Mouse (Mus musculus): ENCODE data around the gene Fgfr2. TPM values are rescaled to one million over a fixed set of nuclear protein-coding genes. Genes with fewer than 3 reads are reported as not detected.

Fgfr2 gene
- polyA plus RNA-seq, 1 experiment from 2014 or later, result 34.1 TPM

- H3K27me3 ChIP-seq (replicated peaks), result peaks cover 25% of the 10 kb centered on the region
- H3K9me3 ChIP-seq (replicated peaks), result no peaks in the 10 kb centered on the region
- H3K27ac ChIP-seq (ENCODE audit: poor library complexity, severe bottlenecking), result no peak overlapping the region
- no peak for ATAC-seq (ENCODE audit: insufficient number of reproducible peaks, low FRiP score)
- no peak overlapping the region for H3K4me3 ChIP-seq
- no peaks in the 10 kb centered on the region for H3K36me3 ChIP-seq
- no peak overlapping the region for H3K9ac ChIP-seq
- H3K4me1 ChIP-seq (replicated peaks), result peaks cover 22% of the 10 kb centered on the region
- 48% methylated on average over 10 of the region's 10 CpGs for WGBS
- H3K4me2 ChIP-seq, result no peak overlapping the region
Measured at GRCm38 (mm10) chr7:130819624-130820023, 2303.5 kb downstream of the Fgfr2 start.

- no peak for ATAC-seq (ENCODE audit: insufficient number of reproducible peaks, low FRiP score)
- Histone ChIP-seq H3K9ac (no peak overlapping the region), H3K27me3 (replicated peaks) (peaks cover 25% of the 10 kb centered on the region), H3K9me3 (replicated peaks) (no peaks in the 10 kb centered on the region), H3K4me1 (replicated peaks) (peaks cover 13% of the 10 kb centered on the region), H3K4me3 (no peak overlapping the region), H3K4me2 (no peak overlapping the region), H3K27ac (ENCODE audit: poor library complexity, severe bottlenecking) (no peak overlapping the region), H3K36me3 (no peaks in the 10 kb centered on the region)
- 40% methylated on average over 5 of the region's 5 CpGs for WGBS
Measured at GRCm38 (mm10) chr7:130818813-130819212, 2304.3 kb downstream of the Fgfr2 start.

- Histone ChIP-seq H3K27me3 (replicated peaks) (0 out of 2 replicates have a peak, but pooled peaks cover under 1% of the 10 kb centered on the region), H3K4me2 (no peak overlapping the region), H3K9ac (no peak overlapping the region), H3K36me3 (no peaks in the 10 kb centered on the region), H3K4me3 (no peak overlapping the region), H3K4me1 (replicated peaks) (peaks cover 12% of the 10 kb centered on the region; the same call in 1 of the 2 replicates), H3K9me3 (replicated peaks) (no peaks in the 10 kb centered on the region), H3K27ac (ENCODE audit: poor library complexity, severe bottlenecking) (no peak overlapping the region)
- no peak for ATAC-seq (ENCODE audit: insufficient number of reproducible peaks, low FRiP score)
- WGBS, result 81% methylated on average over 7 of the region's 7 CpGs
Measured at GRCm38 (mm10) chr7:130816243-130816642, 2306.9 kb downstream of the Fgfr2 start.

GRCm38 (mm10) chr7:130815601-130816000, 2307.5 kb downstream of the Fgfr2 start:
- Histone ChIP-seq H3K9ac (no peak overlapping the region), H3K4me1 (replicated peaks) (peaks cover 12% of the 10 kb centered on the region), H3K27ac (ENCODE audit: poor library complexity, severe bottlenecking) (no peak overlapping the region), H3K9me3 (replicated peaks) (no peaks in the 10 kb centered on the region), H3K27me3 (replicated peaks) (no peaks in the 10 kb centered on the region), H3K4me2 (no peak overlapping the region), H3K4me3 (no peak overlapping the region), H3K36me3 (no peaks in the 10 kb centered on the region)
- WGBS, result 86% methylated on average over 10 of the region's 10 CpGs
- ATAC-seq (ENCODE audit: insufficient number of reproducible peaks, low FRiP score), result no peak

- no peak overlapping the region for H3K4me2 ChIP-seq
Measured at GRCm38 (mm10) chr7:130812407-130812806, 2310.7 kb downstream of the Fgfr2 start.

GRCm38 (mm10) chr7:130810238-130810637, 2312.9 kb downstream of the Fgfr2 start:
- H3K4me2 ChIP-seq, result no peak overlapping the region
- 61% methylated on average over 4 of the region's 4 CpGs for WGBS
- no peak for ATAC-seq (ENCODE audit: insufficient number of reproducible peaks, low FRiP score)
- H3K27me3 ChIP-seq (replicated peaks), result no peaks in the 10 kb centered on the region
- H3K9ac ChIP-seq, result no peak overlapping the region
- H3K4me3 ChIP-seq, result no peak overlapping the region
- peaks cover 16% of the 10 kb centered on the region for H3K4me1 ChIP-seq (replicated peaks)
- H3K9me3 ChIP-seq (replicated peaks), result no peaks in the 10 kb centered on the region
- no peaks in the 10 kb centered on the region for H3K36me3 ChIP-seq
- H3K27ac ChIP-seq (ENCODE audit: poor library complexity, severe bottlenecking), result no peak overlapping the region

More at GRCm38 (mm10) chr7:130812407-130812806, 2310.7 kb downstream of the Fgfr2 start:
- H3K4me3 ChIP-seq, result no peak overlapping the region
- H3K27me3 ChIP-seq (replicated peaks), result no peaks in the 10 kb centered on the region
- H3K4me1 ChIP-seq (replicated peaks), result peaks cover 14% of the 10 kb centered on the region
- no peak for ATAC-seq (ENCODE audit: insufficient number of reproducible peaks, low FRiP score)
- no peaks in the 10 kb centered on the region for H3K36me3 ChIP-seq
- H3K27ac ChIP-seq (ENCODE audit: poor library complexity, severe bottlenecking), result no peak overlapping the region
- H3K9me3 ChIP-seq (replicated peaks), result no peaks in the 10 kb centered on the region
- WGBS, result 40% methylated on average over 16 of the region's 16 CpGs
- H3K9ac ChIP-seq, result no peak overlapping the region

- no peak overlapping the region for H3K4me3 ChIP-seq
- no peaks in the 10 kb centered on the region for H3K27me3 ChIP-seq (replicated peaks)
- no peak overlapping the region for H3K9ac ChIP-seq
- H3K36me3 ChIP-seq, result no peaks in the 10 kb centered on the region
- 47% methylated on average over 6 of the region's 6 CpGs for WGBS
- no peak for ATAC-seq (ENCODE audit: insufficient number of reproducible peaks, low FRiP score)
- H3K4me2 ChIP-seq, result no peak overlapping the region
- H3K4me1 ChIP-seq (replicated peaks), result peaks cover 16% of the 10 kb centered on the region
- H3K27ac ChIP-seq (ENCODE audit: poor library complexity, severe bottlenecking), result no peak overlapping the region
- no peaks in the 10 kb centered on the region for H3K9me3 ChIP-seq (replicated peaks)
Measured at GRCm38 (mm10) chr7:130808694-130809093, 2314.5 kb downstream of the Fgfr2 start.

- H3K4me2 ChIP-seq, result no peak overlapping the region
- H3K4me1 ChIP-seq (replicated peaks), result peaks cover 16% of the 10 kb centered on the region
- no peak overlapping the region for H3K27ac ChIP-seq (ENCODE audit: poor library complexity, severe bottlenecking)
- H3K9me3 ChIP-seq (replicated peaks), result no peaks in the 10 kb centered on the region
- H3K27me3 ChIP-seq (replicated peaks), result no peaks in the 10 kb centered on the region
- H3K9ac ChIP-seq, result no peak overlapping the region
- WGBS, result 53% methylated on average over 8 of the region's 8 CpGs
- no peak overlapping the region for H3K4me3 ChIP-seq
- no peak for ATAC-seq (ENCODE audit: insufficient number of reproducible peaks, low FRiP score)
- H3K36me3 ChIP-seq, result no peaks in the 10 kb centered on the region
Measured at GRCm38 (mm10) chr7:130807749-130808148, 2315.4 kb downstream of the Fgfr2 start.

- WGBS, result 76% methylated on average over 5 of the region's 5 CpGs
- ATAC-seq (ENCODE audit: insufficient number of reproducible peaks, low FRiP score), result no peak
- peaks cover 16% of the 10 kb centered on the region for H3K4me1 ChIP-seq (replicated peaks)
- H3K9ac ChIP-seq, result no peak overlapping the region
- no peak overlapping the region for H3K4me2 ChIP-seq
- H3K27ac ChIP-seq (ENCODE audit: poor library complexity, severe bottlenecking), result no peak overlapping the region
- no peaks in the 10 kb centered on the region for H3K9me3 ChIP-seq (replicated peaks)
- H3K36me3 ChIP-seq, result no peaks in the 10 kb centered on the region
- no peaks in the 10 kb centered on the region for H3K27me3 ChIP-seq (replicated peaks)
- no peak overlapping the region for H3K4me3 ChIP-seq
Measured at GRCm38 (mm10) chr7:130804991-130805390, 2318.2 kb downstream of the Fgfr2 start.

- H3K27ac ChIP-seq (ENCODE audit: poor library complexity, severe bottlenecking), result no peak overlapping the region
- peaks cover 10% of the 10 kb centered on the region for H3K4me1 ChIP-seq (replicated peaks)
- no peaks in the 10 kb centered on the region for H3K36me3 ChIP-seq
- WGBS, result 87% methylated on average over 8 of the region's 8 CpGs
- no peak overlapping the region for H3K9ac ChIP-seq
- H3K4me2 ChIP-seq, result no peak overlapping the region
- no peaks in the 10 kb centered on the region for H3K9me3 ChIP-seq (replicated peaks)
- no peak for ATAC-seq (ENCODE audit: insufficient number of reproducible peaks, low FRiP score)
- no peak overlapping the region for H3K4me3 ChIP-seq
- no peaks in the 10 kb centered on the region for H3K27me3 ChIP-seq (replicated peaks)
Measured at GRCm38 (mm10) chr7:130803251-130803825, 2319.8 kb downstream of the Fgfr2 start.

- Histone ChIP-seq H3K4me2 (no peak overlapping the region), H3K27ac (ENCODE audit: poor library complexity, severe bottlenecking) (no peak overlapping the region), H3K9me3 (replicated peaks) (no peaks in the 10 kb centered on the region), H3K27me3 (replicated peaks) (no peaks in the 10 kb centered on the region), H3K4me3 (no peak overlapping the region), H3K4me1 (replicated peaks) (no peaks in the 10 kb centered on the region), H3K36me3 (no peaks in the 10 kb centered on the region), H3K9ac (no peak overlapping the region)
- ATAC-seq (ENCODE audit: insufficient number of reproducible peaks, low FRiP score), result no peak
- 84% methylated on average over 4 of the region's 4 CpGs for WGBS
Measured at GRCm38 (mm10) chr7:130801811-130802210, 2321.3 kb downstream of the Fgfr2 start.

- Histone ChIP-seq H3K4me1 (replicated peaks) (no peaks in the 10 kb centered on the region), H3K27me3 (replicated peaks) (0 out of 2 replicates have a peak, but pooled peaks cover 2% of the 10 kb centered on the region), H3K27ac (ENCODE audit: poor library complexity, severe bottlenecking) (no peak overlapping the region), H3K36me3 (no peaks in the 10 kb centered on the region), H3K9me3 (replicated peaks) (no peaks in the 10 kb centered on the region), H3K9ac (no peak overlapping the region), H3K4me3 (no peak overlapping the region), H3K4me2 (no peak overlapping the region)
- ATAC-seq (ENCODE audit: insufficient number of reproducible peaks, low FRiP score), result no peak
- WGBS, result 75% methylated on average over 4 of the region's 4 CpGs
Measured at GRCm38 (mm10) chr7:130800681-130801080, 2322.5 kb downstream of the Fgfr2 start.
